Mouse (Mus musculus) left cerebral cortex, adult 11 months (tissue): Measurements from ENCODE around the gene Tmem217.
"Not testable (repeated sequence)": the region's sequence is repeated elsewhere in the genome, so short reads cannot be mapped to it uniquely, and the experiment has no call there.

ENCODE experiments used
- DNase-seq: peaks from one replicate; pipeline ENCODE4 v3.0.0; 2022; ENCODE audit warnings: low spot score

Tmem217 gene

GRCm38 (mm10) chr17:29548994-29549393, 3.2 kb downstream of the Tmem217 start:
- no peak for DNase-seq

GRCm38 (mm10) chr17:29548494-29548893, 3.7 kb downstream of the Tmem217 start:
- no peak for DNase-seq

GRCm38 (mm10) chr17:29545241-29545640, 6.9 kb downstream of the Tmem217 start:
- no peak for DNase-seq

DNA sequence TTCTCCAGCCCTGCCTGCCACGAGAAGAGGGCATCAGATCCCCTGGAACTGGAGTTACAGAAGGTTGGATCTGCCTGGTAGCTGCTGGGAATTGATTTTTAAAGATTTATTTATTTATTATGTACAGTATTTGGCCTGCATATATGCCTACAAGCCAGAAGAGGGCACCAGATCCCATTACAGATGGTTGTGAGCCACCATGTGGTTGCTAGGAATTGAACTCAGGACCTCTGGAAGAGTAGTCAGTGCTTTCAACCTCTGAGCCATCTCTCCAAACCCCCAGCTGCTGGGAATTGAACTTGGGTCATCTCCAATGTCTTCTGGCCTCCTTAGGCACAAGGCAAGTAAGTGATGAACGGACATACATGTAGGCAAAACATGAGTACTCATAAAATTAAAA, 8.1 kb downstream of the Tmem217 start:
- DNase-seq, result no peak

DNA sequence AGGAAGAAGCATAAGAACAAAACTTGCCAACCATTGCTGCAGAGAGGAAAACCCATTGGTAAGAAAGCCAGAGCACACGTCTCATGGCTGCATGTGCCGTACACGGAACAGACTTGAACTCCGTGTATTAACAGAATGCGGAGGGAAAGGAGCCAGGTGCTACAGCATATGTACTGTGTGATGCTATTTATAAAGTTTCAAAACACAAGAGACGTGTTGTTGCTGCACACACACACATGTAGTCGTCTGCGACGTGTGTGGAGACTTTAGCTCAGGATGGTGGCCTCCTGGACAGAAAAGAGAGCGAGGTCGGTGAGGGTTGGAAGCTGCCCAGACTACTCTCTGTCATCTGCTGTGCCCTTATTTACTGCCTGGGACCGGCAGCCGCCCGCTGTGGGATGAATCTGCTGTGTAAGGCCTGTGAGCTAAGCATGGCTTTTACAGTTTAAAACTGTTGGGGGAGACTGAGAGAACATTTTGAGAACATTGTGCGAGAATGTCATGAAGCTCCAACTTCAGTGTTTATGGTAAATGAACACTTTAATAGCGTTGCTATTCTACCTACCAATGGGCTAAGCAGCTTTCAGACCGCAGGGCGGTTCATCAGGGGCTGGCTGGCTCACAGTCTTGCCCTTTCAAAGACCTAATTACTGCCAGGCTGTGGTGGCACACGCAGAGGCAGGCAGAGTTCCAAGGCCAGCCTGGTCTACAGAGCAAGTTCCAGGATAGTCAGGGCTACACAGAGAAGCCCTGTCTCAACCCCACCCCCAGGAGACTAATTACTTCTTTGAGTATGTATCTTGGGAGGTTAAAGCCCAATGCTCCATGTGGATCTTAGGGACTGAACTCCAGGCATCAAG, 9.1 kb downstream of the Tmem217 start:
- no peak for DNase-seq

- no peak for DNase-seq
Observed at GRCm38 (mm10) chr17:29541419-29541818, 10.8 kb downstream of the Tmem217 start.

DNA sequence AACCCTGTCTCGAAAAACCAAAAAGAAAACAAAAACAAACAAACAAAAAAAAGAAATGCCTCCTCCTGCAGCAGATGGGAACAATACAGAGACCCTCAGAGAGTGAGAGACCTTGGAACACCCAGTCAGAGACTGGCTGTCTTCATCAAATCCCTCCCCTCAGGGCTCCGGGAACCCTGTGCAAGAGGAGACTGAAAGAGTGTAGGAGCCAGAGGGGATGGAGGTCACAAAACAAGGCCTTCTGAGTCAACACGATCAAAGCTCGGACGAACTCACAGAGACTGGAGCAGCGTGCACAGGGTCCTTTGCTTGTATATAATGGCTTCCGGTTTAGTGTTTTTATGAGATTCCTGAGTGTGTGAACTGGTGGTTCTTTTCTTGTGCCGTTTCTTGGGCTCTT, 11.8 kb downstream of the Tmem217 start:
- no peak for DNase-seq

GRCm38 (mm10) chr17:29533866-29534265, 18.3 kb downstream of the Tmem217 start:
- DNase-seq, result no peak

DNA sequence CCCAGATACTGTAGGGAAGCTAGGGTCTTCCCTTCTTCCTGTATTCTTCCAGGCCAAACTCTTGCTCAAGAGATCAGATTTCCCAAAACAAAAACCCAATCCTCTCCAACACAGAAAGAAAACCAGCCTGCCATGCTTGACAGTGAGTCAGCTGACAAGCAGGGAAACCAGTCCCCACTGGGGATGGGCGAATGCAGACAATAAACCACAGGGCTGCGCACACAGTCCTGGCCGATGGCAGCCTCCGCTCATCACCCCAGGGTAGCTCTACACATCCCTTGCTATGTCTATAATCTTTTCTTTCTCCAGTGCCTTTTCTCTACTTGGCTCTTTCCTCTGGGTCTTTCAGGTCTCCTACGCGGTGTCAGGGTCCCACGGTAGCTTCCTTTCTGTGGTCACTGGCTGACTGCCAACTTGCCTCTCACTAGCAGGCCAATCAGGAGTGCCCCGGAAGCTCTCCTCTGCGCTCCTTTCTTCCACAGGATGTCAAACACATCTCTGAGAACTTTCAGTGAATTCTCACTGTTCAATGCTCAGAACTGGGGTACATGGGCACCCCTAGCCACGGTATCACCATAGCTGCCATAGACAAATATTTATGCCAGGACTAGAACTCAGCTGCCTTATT, 20.3 kb downstream of the Tmem217 start:
- DNase-seq, result no peak

DNA sequence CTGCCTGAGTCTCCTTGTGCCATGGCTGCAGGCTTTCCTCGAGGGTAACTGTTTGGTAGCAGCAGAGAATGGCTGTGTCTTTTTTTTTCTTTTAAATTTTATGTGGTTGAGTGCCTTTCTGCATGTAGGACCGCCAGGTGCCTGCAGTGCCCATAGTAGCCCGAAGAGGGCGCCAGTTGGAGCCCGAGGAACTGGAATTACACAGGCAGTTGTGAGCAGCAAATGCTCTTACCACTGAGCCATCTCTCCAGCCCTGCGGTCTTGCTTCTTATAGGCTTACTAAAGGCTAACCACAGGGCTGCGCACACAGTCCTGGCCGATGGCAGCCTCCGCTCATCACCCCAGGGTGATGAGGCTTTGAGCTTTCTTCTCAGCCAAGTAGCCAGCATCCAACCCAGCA, 20.9 kb downstream of the Tmem217 start:
- no peak for DNase-seq

DNA sequence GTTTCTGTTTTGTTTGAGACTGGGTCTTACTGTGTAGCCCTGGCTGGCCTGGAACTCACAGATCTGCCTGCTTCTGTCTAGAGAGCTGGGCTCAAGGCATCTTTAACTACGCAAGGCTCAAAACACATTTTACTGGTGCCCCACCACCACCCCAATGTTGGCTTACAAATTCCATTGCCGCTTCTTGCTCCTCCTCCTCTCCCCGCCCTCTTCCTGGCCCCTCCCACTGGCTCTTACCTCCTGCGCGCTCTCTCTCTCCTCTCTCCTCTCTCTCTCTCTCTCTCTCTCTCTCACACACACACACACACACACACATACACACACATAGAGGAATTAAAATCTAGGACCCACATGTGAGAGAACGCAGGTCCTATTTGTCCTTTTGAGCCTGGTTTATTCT, 21.7 kb downstream of the Tmem217 start:
- no peak for DNase-seq

DNA sequence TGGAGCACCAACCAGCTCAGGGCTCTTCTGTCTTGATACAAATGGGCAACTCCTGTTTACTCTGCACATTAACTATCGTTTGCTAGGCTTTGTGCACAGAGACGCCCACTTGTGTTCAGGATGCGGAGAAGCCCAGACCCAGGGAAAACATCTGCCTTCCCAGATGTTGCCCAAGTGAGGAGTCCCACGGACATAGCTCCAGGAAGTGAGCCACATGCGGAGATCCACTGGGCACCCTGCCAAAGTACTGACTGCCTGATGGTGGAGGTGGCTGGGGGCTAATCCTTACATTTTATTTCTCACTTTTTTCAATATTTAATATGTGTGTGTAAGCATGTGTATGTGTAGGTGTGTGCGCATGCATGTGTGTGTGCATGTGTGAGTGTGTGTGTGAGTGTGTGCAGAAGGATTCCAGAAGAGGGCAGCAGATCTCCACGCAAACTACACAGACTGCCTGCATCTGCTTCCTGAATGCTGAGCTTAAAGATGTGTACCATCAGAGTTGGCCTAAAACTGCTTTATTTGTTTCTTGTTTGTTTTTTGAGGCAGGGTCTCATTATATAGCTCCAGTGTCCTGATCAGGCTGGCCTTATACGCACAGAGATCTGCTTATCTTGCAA, 23.5 kb downstream of the Tmem217 start:
- DNase-seq, result no peak

DNA sequence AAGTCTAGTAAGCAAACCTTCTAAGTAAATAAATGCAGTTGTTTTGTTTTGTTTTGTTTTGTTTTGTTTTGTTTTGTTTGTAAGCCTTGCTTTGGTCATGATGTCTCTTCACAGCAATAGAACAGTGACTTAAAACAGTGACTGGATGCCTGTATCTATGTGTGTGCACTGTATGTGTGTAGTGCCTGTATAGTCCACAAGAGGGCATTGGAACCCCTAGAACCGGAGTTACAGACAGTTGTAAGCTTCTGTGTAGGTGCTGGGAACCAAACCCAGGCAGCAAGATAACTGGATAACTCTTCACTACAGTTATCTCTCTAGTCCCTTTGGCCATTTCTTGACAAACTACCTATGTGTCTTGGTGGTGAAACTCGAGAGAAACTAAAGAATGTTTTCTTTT, 26.6 kb downstream of the Tmem217 start:
- DNase-seq, result no peak

- DNase-seq, result no peak
Observed at GRCm38 (mm10) chr17:29519731-29520130, 32.5 kb downstream of the Tmem217 start.

DNA sequence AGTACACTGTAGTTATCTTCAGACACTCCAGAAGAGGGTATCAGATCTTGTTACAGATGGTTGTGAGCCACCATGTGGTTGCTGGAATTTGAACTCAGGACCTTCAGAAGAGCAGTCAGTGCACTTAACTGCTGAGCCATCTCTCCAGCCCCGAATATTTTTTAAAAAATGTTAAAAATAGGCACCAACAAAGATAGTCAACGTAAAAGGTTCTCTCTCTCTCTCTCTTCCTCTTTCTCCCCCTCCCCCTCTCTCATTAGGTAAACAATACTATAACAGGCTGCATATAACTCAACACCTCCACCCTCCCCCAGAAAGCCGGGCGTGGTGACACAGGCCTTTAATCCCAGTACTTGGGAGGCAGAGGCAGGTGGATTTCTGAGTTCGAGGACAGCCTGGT, 33.5 kb downstream of the Tmem217 start:
- not testable (repeated sequence) for DNase-seq

DNA sequence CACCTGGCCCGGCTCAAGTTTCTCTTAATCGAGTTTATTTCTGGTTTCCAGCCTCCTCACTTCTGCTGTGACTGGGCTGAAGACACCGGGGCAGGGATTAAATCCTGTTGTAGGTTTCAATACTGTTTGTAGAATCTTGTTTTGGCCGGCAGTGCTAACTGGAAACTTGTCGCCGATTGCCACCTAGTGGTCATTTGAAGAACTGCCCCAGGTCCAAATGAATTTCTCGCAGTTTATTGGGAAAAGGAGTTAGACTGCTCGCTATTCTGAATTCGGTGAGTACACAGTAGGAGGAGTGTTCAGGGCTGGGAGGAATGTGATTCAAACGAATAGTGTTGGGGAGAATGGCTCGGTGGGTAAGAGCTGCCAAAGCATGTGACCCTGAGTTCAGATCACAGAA, 37.8 kb downstream of the Tmem217 start:
- DNase-seq, result peak; percentile 57

- no peak for DNase-seq
Observed at GRCm38 (mm10) chr17:29513044-29513730, 39.0 kb downstream of the Tmem217 start.

DNA sequence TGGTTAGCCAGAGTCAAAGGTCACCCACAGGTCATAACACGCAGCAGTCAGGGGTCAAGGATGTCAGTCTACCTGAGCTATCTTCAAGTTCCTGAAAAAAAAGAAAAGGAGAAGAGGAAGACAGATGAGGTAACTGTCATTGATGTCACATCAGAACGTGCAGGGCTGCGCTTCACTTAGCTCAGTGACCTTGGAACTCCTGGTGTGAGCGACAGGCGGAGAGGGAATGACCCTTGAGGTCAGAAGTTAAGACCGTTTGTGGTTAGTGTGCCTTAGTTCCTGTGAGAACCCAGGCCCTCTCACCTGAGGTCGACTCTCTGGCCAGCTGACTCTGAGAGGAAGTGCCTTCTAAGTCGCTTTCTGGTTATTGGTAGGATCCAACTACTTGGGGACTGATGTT, 41.5 kb downstream of the Tmem217 start:
- no peak for DNase-seq

GRCm38 (mm10) chr17:29508927-29509608, 43.1 kb downstream of the Tmem217 start:
- DNase-seq, result no peak

DNA sequence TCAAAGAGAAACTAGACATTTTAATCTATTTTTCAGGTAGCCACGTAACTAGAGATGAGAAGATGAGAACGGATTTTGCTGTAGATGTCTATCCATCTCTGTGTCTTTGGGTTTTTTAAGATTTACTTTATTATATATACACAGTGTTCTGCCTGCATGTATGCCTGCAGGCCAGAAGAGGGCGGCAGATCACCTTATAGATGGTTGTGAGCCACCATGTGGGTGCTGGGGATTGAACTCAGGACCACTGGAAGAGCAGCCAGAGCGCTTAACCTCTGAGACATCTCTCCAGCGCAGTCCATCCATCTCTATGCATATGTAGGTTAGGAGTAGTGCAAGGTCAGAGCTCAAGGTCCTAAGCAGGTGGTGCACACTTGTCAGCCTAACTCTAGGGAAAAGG, 48.5 kb downstream of the Tmem217 start:
- no peak for DNase-seq

GRCm38 (mm10) chr17:29502669-29503665, 49.2 kb downstream of the Tmem217 start:
- DNase-seq, result no peak
